Mouse (Mus musculus) frontal cortex, postnatal 36 days (tissue): ENCODE measurements around the gene Ripk1.
A peak's percentile ranks its signal among the peaks of the same experiment; 100 is the strongest.

Experiments
- DNase-seq, 2 experiments: peaks; one replicate each; pipeline ENCODE4 v3.0.0; 2022; ENCODE audit warnings: low spot score in 2 of 2

Ripk1 gene

GRCm38 (mm10) chr13:34077492-34078271 is 75.5 kb downstream of the Ripk1 start, which contains the start of gene Tubb2a:
Gene Tubb2a (minus strand): TSS chr13:34078007.
- peak; percentile 91 to 93 for DNase-seq

DNA sequence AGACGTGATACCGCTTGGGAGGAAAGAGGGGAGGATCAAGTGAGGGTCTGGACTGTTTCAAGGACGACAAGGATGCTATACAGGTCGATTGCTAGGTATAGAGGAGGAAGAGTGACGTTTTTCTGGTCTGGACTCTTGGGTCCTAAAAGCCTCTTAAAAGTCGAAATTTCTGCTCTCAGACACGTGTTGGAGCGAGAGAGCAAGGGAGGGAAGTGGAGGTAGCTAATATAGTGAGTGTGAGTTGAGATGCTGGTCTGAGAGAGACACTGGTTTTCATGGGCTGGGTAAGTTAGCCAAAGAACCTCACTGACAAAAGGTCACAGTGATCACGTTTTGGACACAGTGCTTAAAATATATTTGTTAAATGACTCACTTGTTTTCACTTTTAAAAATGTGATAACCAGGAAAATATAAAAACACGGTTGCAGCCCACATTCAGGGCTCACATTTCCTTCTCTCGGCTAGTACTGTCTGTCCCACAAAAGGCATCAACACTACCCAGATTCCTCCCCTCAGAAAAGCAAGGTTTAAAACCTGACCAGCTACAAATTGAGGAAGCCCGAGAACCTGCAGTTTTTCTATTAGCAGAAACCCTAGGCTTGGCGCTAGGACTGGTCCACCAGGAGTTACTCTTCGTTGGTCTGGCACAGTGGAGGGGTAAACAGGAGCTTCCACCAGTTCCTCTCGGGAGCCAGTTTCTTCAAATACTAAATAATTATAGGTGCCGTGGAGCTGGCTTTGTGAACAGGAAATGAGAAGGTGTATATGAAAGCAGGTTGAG is 76.5 kb downstream of the Ripk1 start:
- no peak for DNase-seq

- DNase-seq: no peak
These were observed 77.6 kb downstream of the Ripk1 start for GRCm38 (mm10) chr13:34079801-34080200.

DNA sequence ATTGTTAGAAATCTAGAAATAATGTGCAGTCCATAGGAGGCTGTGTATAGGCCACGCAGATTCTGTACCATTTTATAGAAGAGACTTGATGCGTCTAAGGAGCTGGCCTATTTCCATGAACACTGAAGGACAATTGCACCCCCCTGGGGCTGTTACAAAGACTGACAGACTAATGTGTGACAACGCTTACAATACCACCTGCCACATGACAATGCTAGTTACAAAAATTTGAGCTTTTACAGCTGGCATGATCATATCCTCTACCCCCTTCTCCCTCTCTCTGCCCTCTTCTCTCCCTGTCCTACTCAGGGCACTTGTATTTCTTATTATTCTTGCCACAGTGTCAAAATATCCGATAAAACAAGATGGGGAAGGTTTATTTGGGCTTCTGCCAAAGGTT is 79.8 kb downstream of the Ripk1 start:
- DNase-seq: no peak

DNA sequence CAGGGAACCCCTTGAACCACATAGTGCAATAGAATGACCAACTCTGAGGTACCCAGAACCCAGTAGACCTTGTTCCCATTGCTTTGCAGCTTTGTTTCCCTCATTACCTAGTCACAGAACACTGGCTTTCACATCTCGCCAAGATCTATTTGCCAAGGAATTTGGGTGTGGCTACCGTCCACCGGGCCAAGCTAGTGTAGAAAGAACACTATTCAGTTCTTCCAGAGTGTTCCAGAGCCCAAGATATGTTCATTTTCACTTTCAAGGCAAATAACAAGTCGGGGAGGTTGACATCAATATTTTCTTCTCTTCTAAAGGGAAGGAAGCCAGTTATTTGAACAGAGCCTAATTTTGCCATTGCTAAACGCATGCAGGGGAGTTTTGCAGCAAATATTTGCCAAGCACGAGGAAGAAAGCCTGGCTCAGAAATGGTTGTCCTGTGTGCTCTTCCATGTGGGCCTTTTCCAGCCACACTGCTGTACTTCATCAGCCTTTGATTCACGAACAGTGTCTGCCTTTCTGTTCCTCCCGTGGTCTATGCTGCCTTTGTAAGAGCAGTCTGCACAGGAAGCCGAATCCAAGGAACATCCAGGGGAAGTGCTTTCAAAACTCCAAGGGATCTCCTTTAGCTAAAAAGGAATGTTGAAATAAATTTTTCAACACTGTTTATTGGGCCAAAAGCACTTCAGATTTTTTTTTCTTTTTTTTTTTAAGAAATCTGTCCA is 82.0 kb downstream of the Ripk1 start:
- DNase-seq: no peak
